Comparison of ENCODE assay signal across 9 mouse cellular contexts in genomic region chr13:17804058-17804841, GRCm38 (mm10). TPM values are rescaled to one million over a fixed set of nuclear protein-coding genes. Genes with fewer than 3 reads are reported as not detected.
DNase-seq lines count a peak whose midpoint lies in the region; ATAC-seq and TF ChIP-seq lines count a peak whose summit lies in the region.
"Had no signal": no experiment of that assay in that cellular context is flagged by ENCODE, and none has a peak within 500 bp of the region (broad histone marks: within the 10 kb centered on the region; RNA-seq: fewer than 3 reads in every experiment).

No protein-coding gene starts in this region.

- peak; percentile 50 for DNase-seq in NIH3T3 (ENCODE audit: low read depth)
- peak; percentile 62 to 64 for DNase-seq in cerebellum, adult 2 months
- peak; percentile 22 to 31 for DNase-seq in frontal cortex, postnatal 14 days (ENCODE audit: low spot score in 2 of 2)
- no peak for DNase-seq in hindbrain, embryonic 14.5 days (ENCODE audit: low spot score)
- peak; percentile 57 to 59 for DNase-seq in left cerebral cortex, adult 2 months (ENCODE audit: extremely low spot score in 1 of 2, low spot score in 2 of 2)
- peak; percentile 54 for DNase-seq in mesoderm, embryonic 11.5 days (ENCODE audit: low read depth, low spot score)

- peak overlapping the region; percentile 46 for H3K27ac ChIP-seq in cerebellum, adult 2 months (ENCODE audit: insufficient read depth, low read length)
- H3K27ac ChIP-seq in hindbrain, embryonic 14.5 days, result peak overlapping the region; percentile 92
- H3K27ac ChIP-seq in left cerebral cortex, adult 2 months, result peak overlapping the region; percentile 99
- H3K27ac ChIP-seq in small intestine, adult 2 months (ENCODE audit: insufficient read depth, low read depth, low read length), result peak overlapping the region; percentile 98
- H3K27ac ChIP-seq: macrophage had no signal

- no peaks in the 10 kb centered on the region for H3K27me3 ChIP-seq in cerebellum, adult 2 months (ENCODE audit: control insufficient read depth, insufficient read depth, low read length)
- H3K27me3 ChIP-seq in hindbrain, embryonic 14.5 days (ENCODE audit: control insufficient read depth, insufficient read depth, low read length), result no peaks in the 10 kb centered on the region
- H3K27me3 ChIP-seq in small intestine, adult 2 months (ENCODE audit: control insufficient read depth, insufficient read depth, low read length), result no peaks in the 10 kb centered on the region

- H3K4me1 ChIP-seq in cerebellum, adult 2 months (ENCODE audit: control insufficient read depth, insufficient read depth, low read length), result peaks cover 2% of the 10 kb centered on the region; the same call in 1 of the 2 replicates
- H3K4me1 ChIP-seq in hindbrain, embryonic 14.5 days (replicated peaks; ENCODE audit: control insufficient read depth, insufficient read depth, low read length), result peaks cover 26% of the 10 kb centered on the region
- H3K4me1 ChIP-seq in small intestine, adult 2 months (ENCODE audit: control insufficient read depth, insufficient read depth, insufficient read length, low read length), result no peaks in the 10 kb centered on the region

- ATAC-seq in hindbrain, embryonic 14.5 days (ENCODE audit: low FRiP score), result peak; percentile 28
- ATAC-seq in erythroid progenitor cell, adult 5-6 weeks (replicated peaks; ENCODE audit: low FRiP score, poor library complexity, severe bottlenecking), result no peak

- intact Hi-C loops in left cerebral cortex, adult 2 months (cut with DNase I), result loop anchor here (1.0 kb wide), 1 partner anchor 32 kb away; no protein-coding TSS in a partner anchor

- no peaks in the 10 kb centered on the region for H3K9me3 ChIP-seq in hindbrain, embryonic 14.5 days (ENCODE audit: control insufficient read depth, low read length)

- H3K9ac ChIP-seq in hindbrain, embryonic 14.5 days, result peak overlapping the region; percentile 93

- peak overlapping the region; percentile 56 for H3K4me3 ChIP-seq in cerebellum, adult 2 months (replicated peaks; ENCODE audit: insufficient read depth, low read depth, low read length)
- H3K4me3 ChIP-seq in hindbrain, embryonic 14.5 days (replicated peaks; ENCODE audit: low read length), result peak overlapping the region; percentile 99
- H3K4me3 ChIP-seq in left cerebral cortex, adult 2 months, result peak overlapping the region; percentile 65
- peak overlapping the region; percentile 99 for H3K4me3 ChIP-seq in small intestine, adult 2 months (ENCODE audit: low read depth, low read length)

- TF ChIP-seq POLR2A in cerebellum, adult 2 months (IDR thresholded peaks at IDR 0.05; ENCODE audit: borderline replicate concordance, insufficient read depth, low read length), result no peak
- TF ChIP-seq POLR2A in small intestine, adult 2 months (IDR thresholded peaks at IDR 0.05; ENCODE audit: low read depth, low read length), result no peak

- no peak for TF ChIP-seq CTCF in cerebellum, adult 2 months (IDR thresholded peaks at IDR 0.05; ENCODE audit: borderline replicate concordance, insufficient read depth, low read depth, low read length)
- TF ChIP-seq CTCF in left cerebral cortex, adult 2 months (IDR thresholded peaks at IDR 0.05), result no peak
- no peak for TF ChIP-seq CTCF in small intestine, adult 2 months (IDR thresholded peaks at IDR 0.05; ENCODE audit: extremely low read depth, insufficient read length, insufficient replicate concordance, low read depth, low read length)

- H3K36me3 ChIP-seq in hindbrain, embryonic 14.5 days (replicated peaks; ENCODE audit: control insufficient read depth, insufficient read depth), result 0 out of 2 replicates have a peak, but pooled peaks cover 4% of the 10 kb centered on the region
- H3K36me3 ChIP-seq in small intestine, adult 2 months (ENCODE audit: control insufficient read depth, insufficient read depth, low read length), result peaks cover 5% of the 10 kb centered on the region; the same call in 1 of the 2 replicates

- WGBS in cerebellum, adult 2 months, result 1% methylated on average over 95 of the region's 105 CpGs
- under 1% methylated on average over 80 of the region's 105 CpGs for WGBS in hindbrain, embryonic 14.5 days
- WGBS in small intestine, adult 2 months, result under 1% methylated on average over 86 of the region's 105 CpGs

- H3K4me2 ChIP-seq in hindbrain, embryonic 14.5 days (replicated peaks), result peak overlapping the region; percentile 99

RNA-seq across cellular contexts. Expression of gene Cdk13, which starts 0.6 kb away (rescaled TPM):
- polyA plus RNA-seq in cerebellum, adult 2 months (2012; rRNA removed), result 31.0 and 32.4 TPM in 2 replicates
- 18.0 and 20.3 TPM in 2 replicates for polyA plus RNA-seq in hindbrain, embryonic 14.5 days (2014; fragmentation: Nextera tagmentation; extraction: Ambion mirVana)
- 10 to 100 TPM; 55.9 to 71.6 TPM for total RNA-seq in left cerebral cortex, adult 2 months (2021)
- 30.3 and 66.0 TPM in 2 replicates for polyA plus RNA-seq in small intestine, adult 2 months (2012; rRNA removed)
- total RNA-seq in erythroid progenitor cell, adult 5-6 weeks (2015; ENCODE audit: low replicate concordance), result 63.8 and 65.4 TPM in 2 replicates
- total RNA-seq in erythroid progenitor cell, adult 5-6 weeks (2017; ENCODE audit: low replicate concordance), result 67.6 and 102 TPM in 2 replicates

Comparison
In these comparisons a context has a peak if more than half of its experiments do, and no peak if none do; other contexts are left out.
1. H3K27ac ChIP-seq: peak in every context shown above with its lines; median percentile 99 in left cerebral cortex, adult 2 months; 98 in small intestine, adult 2 months; 92 in hindbrain, embryonic 14.5 days; 46 in cerebellum, adult 2 months.